Mouse (Mus musculus): ENCODE measurements around the gene Syn3. TPM values are rescaled to one million over a fixed set of nuclear protein-coding genes. Genes with fewer than 3 reads are reported as not detected.

The Syn3 gene
- polyA plus RNA-seq, 1 experiment from 2014 or later = 5.9 TPM

- DNase-seq (ENCODE audit: low spot score) = no peak
- ATAC-seq (replicated peaks; ENCODE audit: low FRiP score, low read depth) = no peak
- WGBS = 91% methylated on average over 7 of the region's 7 CpGs
- Histone ChIP-seq H3K9me3 (replicated peaks; ENCODE audit: low read length) (no peaks in the 10 kb centered on the region), H3K4me2 (ENCODE audit: low read length) (no peak overlapping the region), H3K27ac (no peak overlapping the region), H3K4me1 (replicated peaks; ENCODE audit: insufficient read depth, low read length) (no peaks in the 10 kb centered on the region), H3K27me3 (ENCODE audit: insufficient read depth, low read length) (no peaks in the 10 kb centered on the region), H3K4me3 (replicated peaks; ENCODE audit: low read depth, low read length) (no peak overlapping the region), H3K9ac (ENCODE audit: low read depth, low read length) (no peak overlapping the region), H3K36me3 (ENCODE audit: insufficient read depth, low read length) (no peaks in the 10 kb centered on the region)
- TF ChIP-seq CTCF (IDR thresholded peaks at IDR 0.05; ENCODE audit: low read depth) = no peak
Measured at GRCm38 (mm10) chr10:86017781-86018180, 480.9 kb downstream of the Syn3 start.

- DNase-seq (ENCODE audit: low spot score) = no peak
- H3K4me2 ChIP-seq (ENCODE audit: low read length) = no peak within 1 kb of the TSS
- H3K4me1 ChIP-seq (replicated peaks; ENCODE audit: insufficient read depth, low read length) = no peaks in the 10 kb centered on the region
- no peaks in the 10 kb centered on the region for H3K27me3 ChIP-seq (ENCODE audit: insufficient read depth, low read length)
- H3K9ac ChIP-seq (ENCODE audit: low read depth, low read length) = no peak within 1 kb of the TSS
- no peaks in the 10 kb centered on the region for H3K36me3 ChIP-seq (ENCODE audit: insufficient read depth, low read length)
- TF ChIP-seq CTCF (IDR thresholded peaks at IDR 0.05; ENCODE audit: low read depth) = no peak
- ATAC-seq (replicated peaks; ENCODE audit: low FRiP score, low read depth) = no peak
- no peak within 1 kb of the TSS for H3K27ac ChIP-seq
- WGBS = 82% methylated on average over 2 of the region's 2 CpGs
- H3K9me3 ChIP-seq (replicated peaks; ENCODE audit: low read length) = no peaks in the 10 kb centered on the region
- H3K4me3 ChIP-seq (replicated peaks; ENCODE audit: low read depth, low read length) = no peak within 1 kb of the TSS
Measured at GRCm38 (mm10) chr10:86011781-86012180, 486.9 kb downstream of the Syn3 start, which contains the start of gene Bpifc. Bpifc (minus strand) TSS chr10:86011895.

GRCm38 (mm10) chr10:86011172-86011571 is 487.5 kb downstream of the Syn3 start:
- DNase-seq (ENCODE audit: low spot score) (no peak), ATAC-seq (replicated peaks; ENCODE audit: low FRiP score, low read depth) (no peak)
- 70% methylated on average over 2 of the region's 2 CpGs for WGBS
- no peak overlapping the region for H3K4me3 ChIP-seq (replicated peaks; ENCODE audit: low read depth, low read length)
- no peaks in the 10 kb centered on the region for H3K9me3 ChIP-seq (replicated peaks; ENCODE audit: low read length)
- no peaks in the 10 kb centered on the region for H3K36me3 ChIP-seq (ENCODE audit: insufficient read depth, low read length)
- H3K27ac ChIP-seq = no peak overlapping the region
- H3K4me1 ChIP-seq (replicated peaks; ENCODE audit: insufficient read depth, low read length) = no peaks in the 10 kb centered on the region
- no peaks in the 10 kb centered on the region for H3K27me3 ChIP-seq (ENCODE audit: insufficient read depth, low read length)
- no peak overlapping the region for H3K4me2 ChIP-seq (ENCODE audit: low read length)
- TF ChIP-seq CTCF (IDR thresholded peaks at IDR 0.05; ENCODE audit: low read depth) = no peak
- no peak overlapping the region for H3K9ac ChIP-seq (ENCODE audit: low read depth, low read length)

DNA sequence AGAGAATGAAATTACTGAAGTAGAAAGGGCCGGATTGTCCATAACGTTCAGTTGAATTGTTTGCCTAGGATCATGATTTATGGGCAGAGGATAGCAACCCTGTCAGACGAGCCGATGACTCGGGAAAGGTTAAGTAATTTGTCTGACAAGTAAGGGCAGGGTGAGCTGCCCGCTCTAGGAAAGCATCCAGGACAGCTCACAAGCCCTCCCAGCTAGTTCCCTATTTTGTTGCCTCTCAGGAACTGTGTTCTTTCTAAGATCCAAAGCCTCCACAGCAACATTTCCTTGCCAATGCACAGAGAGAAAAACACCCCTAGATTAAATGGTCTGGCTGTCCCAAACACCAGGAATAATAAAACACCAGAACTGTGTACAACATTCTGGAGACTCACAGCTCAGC is 488.1 kb downstream of the Syn3 start:
- Histone ChIP-seq H3K4me1 (replicated peaks; ENCODE audit: insufficient read depth, low read length) (no peaks in the 10 kb centered on the region), H3K9me3 (replicated peaks; ENCODE audit: low read length) (no peaks in the 10 kb centered on the region), H3K4me2 (ENCODE audit: low read length) (no peak overlapping the region), H3K9ac (ENCODE audit: low read depth, low read length) (no peak overlapping the region), H3K27me3 (ENCODE audit: insufficient read depth, low read length) (no peaks in the 10 kb centered on the region), H3K4me3 (replicated peaks; ENCODE audit: low read depth, low read length) (no peak overlapping the region), H3K27ac (no peak overlapping the region), H3K36me3 (ENCODE audit: insufficient read depth, low read length) (no peaks in the 10 kb centered on the region)
- DNase-seq (ENCODE audit: low spot score) (peak; percentile 46), ATAC-seq (replicated peaks; ENCODE audit: low FRiP score, low read depth) (no peak)
- 3% methylated on average over 6 of the region's 6 CpGs for WGBS
- TF ChIP-seq CTCF (IDR thresholded peaks at IDR 0.05; ENCODE audit: low read depth) = no peak

DNA sequence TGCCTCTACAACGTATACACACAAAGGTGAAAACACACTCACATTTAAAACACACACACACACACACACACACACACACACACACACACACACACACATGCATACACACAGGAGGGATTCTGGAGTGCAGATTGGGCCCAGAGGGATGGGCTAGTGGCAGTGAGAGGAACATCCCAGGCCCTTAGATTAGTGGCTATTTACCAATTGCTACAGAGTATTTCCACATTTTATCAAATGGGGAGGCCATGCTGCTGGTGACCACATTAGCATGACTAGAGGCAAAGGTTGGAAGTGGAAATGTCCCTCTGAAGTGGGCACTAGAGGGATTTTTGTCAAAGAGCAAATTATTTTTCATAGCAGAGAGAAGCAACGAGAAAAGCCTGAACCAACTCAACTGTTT is 489.0 kb downstream of the Syn3 start:
- Histone ChIP-seq H3K27ac (no peak overlapping the region), H3K4me2 (ENCODE audit: low read length) (no peak overlapping the region), H3K36me3 (ENCODE audit: insufficient read depth, low read length) (no peaks in the 10 kb centered on the region), H3K4me3 (replicated peaks; ENCODE audit: low read depth, low read length) (no peak overlapping the region), H3K4me1 (replicated peaks; ENCODE audit: insufficient read depth, low read length) (no peaks in the 10 kb centered on the region), H3K9me3 (replicated peaks; ENCODE audit: low read length) (no peaks in the 10 kb centered on the region), H3K27me3 (ENCODE audit: insufficient read depth, low read length) (no peaks in the 10 kb centered on the region), H3K9ac (ENCODE audit: low read depth, low read length) (no peak overlapping the region)
- 89% methylated on average over 2 of the region's 2 CpGs for WGBS
- no peak for TF ChIP-seq CTCF (IDR thresholded peaks at IDR 0.05; ENCODE audit: low read depth)
- no peak for ATAC-seq (replicated peaks; ENCODE audit: low FRiP score, low read depth)
- no peak for DNase-seq (ENCODE audit: low spot score)

DNA sequence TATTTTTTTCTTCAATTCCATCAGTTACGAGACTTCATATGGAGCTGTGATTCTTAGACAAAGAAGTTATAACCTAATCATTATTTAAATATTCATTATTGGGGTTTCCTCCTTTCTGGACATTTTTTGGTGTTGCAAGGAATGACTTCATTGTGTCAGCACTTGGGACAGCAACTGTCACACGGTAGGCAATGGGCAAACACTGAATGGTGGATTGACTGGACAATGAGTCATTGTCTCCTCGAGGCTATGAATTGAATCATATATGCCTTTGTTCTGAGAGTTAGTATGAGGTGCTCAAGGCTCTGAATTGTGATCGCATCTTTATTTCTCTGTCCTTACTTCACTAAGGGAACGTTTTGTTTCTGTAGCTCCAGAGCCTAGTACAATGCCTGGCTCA is 492.2 kb downstream of the Syn3 start:
- ATAC-seq (replicated peaks; ENCODE audit: low FRiP score, low read depth) (no peak), DNase-seq (ENCODE audit: low spot score) (no peak)
- Histone ChIP-seq H3K4me3 (replicated peaks; ENCODE audit: low read depth, low read length) (no peak overlapping the region), H3K9ac (ENCODE audit: low read depth, low read length) (no peak overlapping the region), H3K9me3 (replicated peaks; ENCODE audit: low read length) (no peaks in the 10 kb centered on the region), H3K36me3 (ENCODE audit: insufficient read depth, low read length) (no peaks in the 10 kb centered on the region), H3K4me2 (ENCODE audit: low read length) (no peak overlapping the region), H3K27ac (no peak overlapping the region), H3K4me1 (replicated peaks; ENCODE audit: insufficient read depth, low read length) (no peaks in the 10 kb centered on the region), H3K27me3 (ENCODE audit: insufficient read depth, low read length) (no peaks in the 10 kb centered on the region)
- 79% methylated on average over 5 of the region's 5 CpGs for WGBS
- no peak for TF ChIP-seq CTCF (IDR thresholded peaks at IDR 0.05; ENCODE audit: low read depth)

Other genes starting within 250 kb of the Syn3 start
- gene Timp3, start 198.5 kb downstream of the Syn3 start, polyA plus RNA-seq (2015; fragmentation: Nextera tagmentation; extraction: Ambion mirVana) = 87.4 and 99.7 TPM in 2 replicates
- 589 and 663 TPM in 2 replicates for gene Hsp90b1, start 206.6 kb upstream of the Syn3 start, polyA plus RNA-seq (2015; fragmentation: Nextera tagmentation; extraction: Ambion mirVana)
- gene Ttc41, start 206.9 kb upstream of the Syn3 start, polyA plus RNA-seq (2015; fragmentation: Nextera tagmentation; extraction: Ambion mirVana) = 0.87 and 1.3 TPM in 2 replicates

All from kidney, postnatal 0 days (tissue).